Mouse (Mus musculus) naive thymus-derived CD4-positive, alpha-beta T cell, adult 2 months (primary cell): Measurements from ENCODE around the gene Cfap46.
A peak's percentile ranks its signal among the peaks of the same experiment; 100 is the strongest.

Experiments
- DNase-seq: peaks from one replicate; pipeline ENCODE4 v3.0.0-alpha.2; 2011; ENCODE audit warnings: low read depth

The Cfap46 gene

GRCm38 (mm10) chr7:139683706-139684552, at the start of gene Cfap46:
TSS of gene Cfap46 (minus strand) at chr7:139683817.
- DNase-seq: peak; percentile 64

- DNase-seq: no peak
Measured at GRCm38 (mm10) chr7:139731276-139731696, 47.7 kb upstream of the Cfap46 start.

DNA sequence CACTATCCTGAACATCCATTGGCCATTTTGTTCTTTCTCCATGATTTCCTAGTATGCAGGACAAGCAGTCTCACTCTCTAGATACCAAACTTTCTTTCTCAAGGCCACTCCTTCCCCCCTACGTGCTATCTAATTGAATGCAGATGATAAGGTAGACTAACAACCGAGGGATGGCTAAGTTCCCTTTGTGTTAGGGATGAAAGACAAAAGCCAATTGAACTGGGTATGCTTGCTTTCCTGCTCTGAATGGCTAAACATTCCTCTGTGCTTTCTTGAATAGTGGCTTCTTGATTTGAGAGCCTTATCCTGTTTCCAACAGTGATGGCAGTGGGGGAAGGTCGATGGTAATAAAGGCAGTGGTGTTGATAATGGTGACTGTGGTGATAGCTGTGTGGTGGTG, 43.5 kb upstream of the Cfap46 start:
- no peak for DNase-seq

DNA sequence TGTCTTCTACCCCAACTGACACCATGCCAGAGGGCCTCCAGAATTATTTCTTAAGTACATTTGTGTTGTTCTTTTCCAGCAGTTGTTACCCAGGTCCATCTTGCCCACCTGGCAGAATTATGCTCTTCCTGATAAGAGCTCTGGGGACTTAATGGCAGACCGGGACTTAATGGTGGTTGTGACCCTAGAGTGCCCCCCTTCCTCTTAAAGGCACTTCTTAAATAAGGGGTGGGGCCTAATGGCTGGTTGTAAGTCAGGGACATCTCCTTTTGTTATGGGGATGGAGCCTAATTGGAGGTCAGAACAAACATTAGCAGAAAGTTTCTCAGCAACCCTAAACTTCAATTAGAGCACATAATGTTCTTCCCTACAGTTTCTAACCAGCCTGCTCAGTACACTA, 42.0 kb upstream of the Cfap46 start:
- DNase-seq: no peak

- no peak for DNase-seq
Measured at GRCm38 (mm10) chr7:139723986-139724385, 40.4 kb upstream of the Cfap46 start.

DNA sequence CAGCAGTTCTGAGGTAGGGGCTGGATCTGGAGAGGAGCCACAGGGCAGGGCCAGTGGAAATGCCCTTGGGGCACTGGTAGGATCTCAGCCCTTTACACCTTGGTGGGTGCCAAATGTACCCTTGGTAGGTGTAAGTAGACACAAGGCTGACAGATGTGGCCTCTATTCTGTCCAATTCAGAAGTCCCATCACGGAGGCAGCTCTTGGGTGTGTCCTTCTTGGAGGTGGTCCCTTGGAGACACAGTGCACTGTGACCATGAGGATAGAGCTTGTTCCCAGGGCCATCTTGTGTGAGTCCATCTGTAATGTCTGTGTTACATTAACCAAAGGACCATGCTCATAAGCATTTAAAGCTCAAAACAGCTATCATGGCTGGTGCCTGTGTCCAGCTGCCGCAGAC, 37.6 kb upstream of the Cfap46 start:
- DNase-seq: no peak

DNA sequence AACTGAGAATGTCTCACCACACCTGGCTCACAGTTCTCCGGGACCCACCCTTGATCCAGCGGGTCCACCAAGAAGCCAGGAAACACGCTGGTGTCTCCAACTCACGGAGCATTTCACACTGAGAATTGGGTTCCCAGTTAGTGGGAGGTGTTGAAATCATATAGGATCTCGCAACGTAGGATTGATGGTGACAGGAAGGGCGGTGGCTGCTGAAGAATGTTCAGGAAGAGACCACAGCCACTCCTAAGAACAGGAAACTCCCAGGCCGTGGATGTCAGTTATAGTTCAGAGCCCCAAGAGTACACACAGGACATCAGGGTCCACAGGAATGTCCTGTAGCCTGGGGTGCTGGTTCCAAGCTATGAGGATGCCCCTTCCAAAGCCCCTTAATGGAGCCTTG, 34.2 kb upstream of the Cfap46 start:
- DNase-seq: no peak

DNA sequence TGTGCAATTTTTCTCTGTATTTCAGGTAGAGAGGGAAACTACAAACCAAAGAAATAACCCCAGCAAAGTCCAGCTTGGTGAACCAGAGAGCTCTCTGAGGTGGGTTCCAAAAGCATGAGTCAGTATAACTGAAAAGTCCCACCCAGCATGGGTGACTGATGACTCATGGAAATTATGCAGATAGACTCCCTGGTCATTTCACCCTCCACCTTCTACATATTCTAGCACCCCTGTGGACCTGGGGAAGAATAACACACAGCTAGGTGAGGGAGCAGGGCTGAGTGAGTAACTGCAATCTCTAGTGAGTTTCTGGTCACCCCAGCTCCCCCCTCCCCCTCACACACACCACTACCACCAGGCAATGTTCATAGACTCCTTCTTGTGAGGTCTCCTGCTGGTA, 28.2 kb upstream of the Cfap46 start:
- no peak for DNase-seq

- no peak for DNase-seq
Measured at GRCm38 (mm10) chr7:139706411-139707120, 22.9 kb upstream of the Cfap46 start.

- no peak for DNase-seq
Measured at GRCm38 (mm10) chr7:139705781-139706180, 22.2 kb upstream of the Cfap46 start.

DNA sequence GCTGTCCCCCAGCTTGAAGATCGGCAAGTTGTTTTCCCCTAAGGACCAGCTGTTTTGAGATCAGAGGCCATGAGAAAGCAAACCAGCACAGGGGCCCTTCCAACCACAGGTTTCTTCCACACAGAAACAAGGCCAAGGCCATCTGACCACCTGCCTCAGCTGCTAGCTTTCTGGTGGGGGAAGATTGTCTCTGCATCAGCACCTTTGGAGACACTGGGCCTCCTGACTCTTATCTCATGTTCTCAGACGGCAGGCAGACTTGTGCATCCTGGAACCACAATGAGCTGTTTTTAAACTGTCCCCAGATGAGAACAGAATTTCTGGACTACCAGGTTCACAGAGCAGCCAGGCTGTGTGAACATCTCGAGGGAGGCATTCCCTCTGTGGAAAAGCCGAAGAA, 21.5 kb upstream of the Cfap46 start:
- DNase-seq: no peak

GRCm38 (mm10) chr7:139703826-139704199, 20.2 kb upstream of the Cfap46 start:
- DNase-seq: no peak

DNA sequence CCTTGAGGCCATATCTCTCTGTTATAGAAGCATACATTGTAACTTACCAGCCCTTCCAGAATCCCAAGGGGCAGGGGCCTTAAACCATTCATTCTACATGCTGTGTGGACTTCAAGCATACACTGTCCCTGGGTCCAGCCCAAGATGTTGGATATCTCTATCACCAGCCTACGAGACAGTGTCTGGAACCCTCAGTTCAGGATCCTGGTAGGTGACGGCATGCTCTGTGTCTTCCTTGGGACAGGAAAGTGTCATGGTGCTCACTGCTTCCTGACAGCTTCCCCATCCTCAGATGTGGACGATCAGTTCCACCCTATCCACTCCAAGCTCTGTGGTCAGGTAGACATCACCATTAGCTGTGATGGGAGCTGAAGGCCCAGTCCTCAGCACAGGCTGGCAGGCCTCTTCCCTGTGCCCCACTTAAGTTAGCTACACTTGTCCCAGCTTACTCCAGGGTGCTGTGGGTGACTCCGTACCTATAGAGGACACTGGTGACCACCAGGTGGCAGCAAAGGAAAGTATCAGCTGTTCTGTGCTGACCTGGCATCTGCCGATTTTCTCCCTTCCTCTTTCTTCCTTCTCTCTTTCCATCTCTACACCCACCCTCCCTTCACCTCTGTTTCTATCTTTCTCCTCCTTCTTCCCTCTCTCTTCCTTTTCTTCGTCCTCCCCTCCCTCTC, 19.7 kb upstream of the Cfap46 start:
- peak; percentile 67 for DNase-seq

- DNase-seq: no peak
Measured at GRCm38 (mm10) chr7:139701651-139702301, 18.2 kb upstream of the Cfap46 start.

DNA sequence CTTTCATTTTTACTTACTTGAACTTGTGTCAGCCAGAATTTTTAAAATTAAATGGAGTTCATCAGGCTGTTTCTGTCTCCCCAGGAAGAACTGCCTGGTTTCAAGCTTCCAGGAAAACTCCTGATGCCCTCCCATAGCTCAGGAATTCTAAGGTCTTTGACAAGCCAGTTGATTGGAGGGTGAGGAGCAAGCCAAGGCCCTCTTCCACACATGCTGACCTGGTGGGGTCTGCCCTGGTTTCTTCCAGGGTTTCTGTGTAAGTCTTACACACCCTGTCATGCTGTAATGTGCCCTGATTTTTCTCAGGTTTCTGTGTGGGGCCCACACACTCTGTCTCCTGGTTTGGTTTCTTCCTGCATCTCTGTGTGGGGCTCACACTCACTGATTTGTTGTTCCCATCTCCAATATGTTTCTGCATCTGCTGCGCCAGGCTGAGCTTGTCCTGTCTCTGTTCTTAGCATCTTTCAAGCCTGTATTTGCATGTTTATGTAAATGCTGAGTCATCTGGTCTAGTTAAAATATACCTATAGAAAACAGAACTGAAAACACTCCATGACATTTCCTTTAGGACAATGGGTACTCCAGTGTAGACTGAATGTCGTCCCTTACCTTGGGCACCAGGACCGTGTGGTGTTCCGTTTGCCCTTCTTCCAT, 9.2 kb upstream of the Cfap46 start:
- DNase-seq: no peak

DNA sequence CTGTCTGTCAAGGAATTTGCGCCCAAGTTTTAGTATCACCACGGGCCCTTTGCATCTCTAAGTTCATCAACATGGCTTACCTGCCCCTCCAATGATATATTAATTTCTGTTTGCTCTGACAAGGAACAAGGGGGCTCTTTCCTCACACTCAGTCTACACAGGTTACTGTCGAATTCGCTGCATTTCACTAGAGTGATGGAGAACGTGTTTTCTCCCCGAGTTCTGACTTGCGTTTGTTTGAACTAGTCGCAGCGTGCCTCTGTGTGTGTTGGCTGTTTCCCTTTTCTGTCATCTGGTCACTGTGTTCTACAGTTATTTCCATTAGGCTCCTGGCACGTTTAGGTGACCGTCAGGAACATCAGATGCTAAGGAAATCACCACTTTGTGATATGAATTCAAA, 8.6 kb upstream of the Cfap46 start:
- DNase-seq: no peak

DNA sequence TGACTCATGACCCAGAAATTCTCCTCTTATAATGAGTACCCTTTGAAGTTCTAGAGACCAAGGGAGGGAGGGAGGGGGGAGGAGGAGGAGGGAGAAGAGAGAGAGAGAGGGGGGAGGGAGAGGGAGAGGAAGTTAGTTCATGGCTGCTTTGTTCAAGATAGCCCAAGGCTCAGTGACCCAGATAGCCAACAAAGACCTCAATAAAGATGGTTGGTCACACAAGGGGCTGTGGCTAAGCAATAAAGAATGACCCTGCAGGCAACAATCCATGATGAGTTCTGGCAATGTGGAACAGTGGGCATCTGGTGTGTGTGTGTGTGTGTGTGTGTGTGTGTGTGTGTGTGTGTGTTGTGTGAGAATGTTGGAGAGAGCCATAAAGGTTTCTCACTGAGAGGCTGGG, 1.7 kb upstream of the Cfap46 start:
- DNase-seq: peak; percentile 21

- peak; percentile 96 for DNase-seq
Measured at GRCm38 (mm10) chr7:139684553-139684929, 924 bp upstream of the Cfap46 start.

- DNase-seq: no peak
Measured at GRCm38 (mm10) chr7:139681921-139682598, 1.6 kb downstream of the Cfap46 start.

GRCm38 (mm10) chr7:139676433-139676832, 7.2 kb downstream of the Cfap46 start:
- no peak for DNase-seq

DNA sequence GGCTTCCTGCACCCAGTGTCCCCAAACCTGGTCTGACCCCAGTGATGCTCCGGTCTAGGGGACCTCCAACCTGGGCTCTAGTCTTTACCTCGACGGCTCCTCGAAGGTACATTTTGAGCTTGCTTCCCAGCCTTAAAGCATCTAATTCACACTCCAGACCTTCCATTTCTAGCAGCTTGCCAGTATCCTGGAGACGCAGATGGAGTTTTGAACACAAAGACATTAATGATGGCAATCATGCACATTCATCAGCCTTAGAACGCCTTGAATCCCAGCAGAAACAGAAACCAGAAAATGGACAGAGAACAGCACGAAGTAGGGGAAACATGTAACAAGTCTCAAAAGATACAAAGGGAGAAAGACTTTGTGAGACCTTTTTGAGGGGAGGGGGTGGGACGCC, 16.7 kb downstream of the Cfap46 start:
- no peak for DNase-seq
